Mouse (Mus musculus) layer of hippocampus, adult 2 months (tissue): Measurements from ENCODE around the gene Trank1. TPM values are rescaled to one million over a fixed set of nuclear protein-coding genes. Genes with fewer than 3 reads are reported as not detected.

Experiments
- DNase-seq, 2 experiments: peaks; one replicate each; pipeline ENCODE4 v3.0.0; 2022; ENCODE audit warnings: low spot score in 2 of 2
- H3K27ac ChIP-seq: fragments of 200-600 bp; 2 replicates; pipeline ENCODE4 v1.8.1; 2022
- H3K4me3 ChIP-seq: fragments of 200-600 bp; 2 replicates; pipeline ENCODE4 v1.8.1; 2022; ENCODE audit warnings: mild to moderate bottlenecking
- CTCF ChIP-seq: fragments of 200-600 bp; conservative IDR thresholded peaks from 2 replicates; pipeline ENCODE4 v1.8.1; 2022; ENCODE audit warnings: antibody characterized with exemption, mild to moderate bottlenecking, moderate library complexity
- total RNA-seq, 2 experiments: library from RNA; stranded (reverse); gene quantifications; 2 replicates each; pipeline ENCODE4 v1.2.3; 2021

Gene Trank1
- total RNA-seq, 2 experiments from 2014 or later: 221 to 228 TPM

GRCm38 (mm10) chr9:111391926-111392442, 80.4 kb downstream of the Trank1 start:
- Histone ChIP-seq H3K4me3 (no peak overlapping the region), H3K27ac (no peak overlapping the region)
- no peak for DNase-seq
- TF ChIP-seq CTCF: no peak

GRCm38 (mm10) chr9:111395265-111395664, 83.7 kb downstream of the Trank1 start:
- no peak for TF ChIP-seq CTCF

GRCm38 (mm10) chr9:111398059-111398458, 86.5 kb downstream of the Trank1 start:
- Histone ChIP-seq H3K27ac (no peak overlapping the region), H3K4me3 (no peak overlapping the region)
- TF ChIP-seq CTCF: no peak
- no peak for DNase-seq

More at GRCm38 (mm10) chr9:111395265-111395664, 83.7 kb downstream of the Trank1 start:
- Histone ChIP-seq H3K27ac (no peak overlapping the region), H3K4me3 (no peak overlapping the region)
- no peak for DNase-seq

GRCm38 (mm10) chr9:111400089-111400488, 88.5 kb downstream of the Trank1 start:
- DNase-seq: no peak
- Histone ChIP-seq H3K4me3 (no peak overlapping the region), H3K27ac (no peak overlapping the region)
- TF ChIP-seq CTCF: no peak

- no peak for TF ChIP-seq CTCF
- DNase-seq: no peak
- Histone ChIP-seq H3K27ac (no peak overlapping the region), H3K4me3 (no peak overlapping the region)
Observed at GRCm38 (mm10) chr9:111403159-111403558, 91.6 kb downstream of the Trank1 start.

GRCm38 (mm10) chr9:111404346-111405079, 93.0 kb downstream of the Trank1 start:
- H3K4me3 ChIP-seq: no peak overlapping the region
- DNase-seq: no peak
- TF ChIP-seq CTCF: no peak
- H3K27ac ChIP-seq: no peak overlapping the region

- no peak for TF ChIP-seq CTCF
- no peak for DNase-seq
- no peak overlapping the region for H3K4me3 ChIP-seq
- no peak overlapping the region for H3K27ac ChIP-seq
Observed at GRCm38 (mm10) chr9:111405080-111405428, 93.5 kb downstream of the Trank1 start.

- peak overlapping the region; percentile 59 for H3K27ac ChIP-seq
- TF ChIP-seq CTCF: no peak
- no peak overlapping the region for H3K4me3 ChIP-seq
- DNase-seq: no peak
Observed at GRCm38 (mm10) chr9:111408012-111408411, 96.5 kb downstream of the Trank1 start.

- TF ChIP-seq CTCF: no peak
- Histone ChIP-seq H3K4me3 (no peak overlapping the region), H3K27ac (peak overlapping the region; percentile 59)
- DNase-seq: no peak
Observed at GRCm38 (mm10) chr9:111408427-111408826, 96.9 kb downstream of the Trank1 start.

- DNase-seq: peak; percentile 72 to 83
- peak overlapping the region; percentile 89 for H3K27ac ChIP-seq
- no peak for TF ChIP-seq CTCF
- H3K4me3 ChIP-seq: peak overlapping the region; percentile 12; the same call in 1 of the 2 replicates
Observed at GRCm38 (mm10) chr9:111412471-111413160, 101.1 kb downstream of the Trank1 start.

GRCm38 (mm10) chr9:111421862-111422261, 110.3 kb downstream of the Trank1 start:
- TF ChIP-seq CTCF: no peak
- no peak for DNase-seq
- H3K4me3 ChIP-seq: no peak overlapping the region
- H3K27ac ChIP-seq: no peak overlapping the region

GRCm38 (mm10) chr9:111422567-111422966, 111.0 kb downstream of the Trank1 start:
- Histone ChIP-seq H3K4me3 (no peak overlapping the region), H3K27ac (no peak overlapping the region)
- no peak for DNase-seq
- TF ChIP-seq CTCF: no peak

- no peak for TF ChIP-seq CTCF
- H3K4me3 ChIP-seq: no peak overlapping the region
- no peak for DNase-seq
- H3K27ac ChIP-seq: no peak overlapping the region
Observed at GRCm38 (mm10) chr9:111425113-111425512, 113.6 kb downstream of the Trank1 start.
